Mouse (Mus musculus) heart, embryonic 16.5 days (tissue): ENCODE results near the gene Rapgef4. TPM values are rescaled to one million over a fixed set of nuclear protein-coding genes. Genes with fewer than 3 reads are reported as not detected.
A peak's percentile ranks its signal among the peaks of the same experiment; 100 is the strongest.

Source experiments
- ATAC-seq: fragments of 200-750 bp; cut with Nextera tagmentation; replicated peaks from 2 replicates; pipeline ENCODE4 v1.8.0; 2017; ENCODE audit warnings: moderate number of reproducible peaks; ENCODE audit not compliant: insufficient read depth, low FRiP score; ENCODE audit errors: extremely low read depth
- H3K27ac ChIP-seq: fragments of 300-500 bp; sonication (generic); 2 replicates; pipeline ENCODE4 v1.5.1; 2014; ENCODE audit warnings: mild to moderate bottlenecking, low read length, control low read depth, moderate library complexity
- H3K27me3 ChIP-seq: fragments of 300-500 bp; sonication (generic); 2 replicates; pipeline ENCODE4 v1.6.1; 2014; ENCODE audit warnings: low read length, mixed read lengths; ENCODE audit not compliant: control insufficient read depth, insufficient read depth
- H3K36me3 ChIP-seq: fragments of 300-500 bp; sonication (generic); 2 replicates; pipeline ENCODE4 v1.6.1; 2014; ENCODE audit not compliant: control insufficient read depth, insufficient read depth
- H3K4me1 ChIP-seq: fragments of 300-500 bp; sonication (generic); 2 replicates; pipeline ENCODE4 v1.6.1; 2014; ENCODE audit warnings: low read length, mixed read lengths; ENCODE audit not compliant: control insufficient read depth, insufficient read depth
- H3K4me2 ChIP-seq: fragments of 300-500 bp; sonication (generic); 2 replicates; pipeline ENCODE4 v1.6.1; 2014; ENCODE audit warnings: low read depth, mild to moderate bottlenecking, control low read depth, low read length
- H3K4me3 ChIP-seq: fragments of 300-500 bp; sonication (generic); 2 replicates; pipeline ENCODE4 v1.5.1; 2014; ENCODE audit warnings: mild to moderate bottlenecking, control low read depth, low read length
- H3K9ac ChIP-seq: fragments of 300-500 bp; sonication (generic); 2 replicates; pipeline ENCODE4 v1.6.1; 2014; ENCODE audit warnings: low read length, control low read depth
- H3K9me3 ChIP-seq: fragments of 300-500 bp; sonication (generic); replicated peaks from 2 replicates; pipeline ENCODE4 v1.6.1; 2016; ENCODE audit warnings: low read length; ENCODE audit not compliant: control insufficient read depth
- WGBS: fragments of 180-500 bp; shearing (Covaris S2); extraction: QIAGEN DNeasy Blood & Tissue Kit; methylation state at CpG from one replicate; pipeline ENCODE4 v1.1.7; 2014; 5-methylcytosine and 5-hydroxymethylcytosine counted together
- polyA plus RNA-seq: library from polyadenylated mRNA; unstranded; fragments of >200 nt; fragmentation: Nextera tagmentation; extraction: Ambion mirVana; gene quantifications from 2 replicates; pipeline ENCODE4 v1.2.1, GENCODE M21; 2015

Gene Rapgef4
- polyA plus RNA-seq, 1 experiment from 2014 or later: 4.1 TPM

GRCm38 (mm10) chr2:72029586-72030144, 48.6 kb downstream of the Rapgef4 start:
- 85% methylated on average over 5 of the region's 5 CpGs for WGBS

GRCm38 (mm10) chr2:72031717-72032116, 50.7 kb downstream of the Rapgef4 start:
- 71% methylated on average over 5 of the region's 5 CpGs for whole genome bisulfite sequencing
- Histone ChIP-seq H3K36me3 (no peaks in the 10 kb centered on the region), H3K4me3 (no peak overlapping the region), H3K27me3 (no peaks in the 10 kb centered on the region), H3K4me2 (no peak overlapping the region), H3K4me1 (no peaks in the 10 kb centered on the region), H3K9me3 (no peaks in the 10 kb centered on the region), H3K27ac (no peak overlapping the region), H3K9ac (no peak overlapping the region)
- no peak for ATAC-seq

More at GRCm38 (mm10) chr2:72029586-72030144, 48.6 kb downstream of the Rapgef4 start:
- ATAC-seq: no peak
- Histone ChIP-seq H3K4me1 (no peaks in the 10 kb centered on the region), H3K36me3 (no peaks in the 10 kb centered on the region), H3K9me3 (no peaks in the 10 kb centered on the region), H3K4me2 (no peak overlapping the region), H3K27ac (no peak overlapping the region), H3K27me3 (no peaks in the 10 kb centered on the region), H3K4me3 (no peak overlapping the region), H3K9ac (no peak overlapping the region)

- Histone ChIP-seq H3K4me3 (no peak overlapping the region), H3K4me1 (0 out of 2 replicates have a peak, but pooled peaks cover 2% of the 10 kb centered on the region), H3K9me3 (no peaks in the 10 kb centered on the region), H3K27me3 (no peaks in the 10 kb centered on the region), H3K4me2 (no peak overlapping the region), H3K36me3 (no peaks in the 10 kb centered on the region), H3K27ac (no peak overlapping the region), H3K9ac (no peak overlapping the region)
- 41% methylated on average over 8 of the region's 8 CpGs for WGBS
- ATAC-seq: 0 out of 2 replicates have a peak, but pooled peaks have one; percentile 49
Observed at GRCm38 (mm10) chr2:72035616-72036015, 54.6 kb downstream of the Rapgef4 start.

GRCm38 (mm10) chr2:72037357-72037756, 56.3 kb downstream of the Rapgef4 start:
- 89% methylated on average over 5 of the region's 5 CpGs for WGBS
- no peak overlapping the region for H3K27ac ChIP-seq
- H3K4me1 ChIP-seq: 0 out of 2 replicates have a peak, but pooled peaks cover 2% of the 10 kb centered on the region
- H3K9ac ChIP-seq: no peak overlapping the region
- H3K4me3 ChIP-seq: no peak overlapping the region
- no peak overlapping the region for H3K4me2 ChIP-seq
- ATAC-seq: no peak
- H3K27me3 ChIP-seq: no peaks in the 10 kb centered on the region
- H3K9me3 ChIP-seq: no peaks in the 10 kb centered on the region
- no peaks in the 10 kb centered on the region for H3K36me3 ChIP-seq

- no peak; the same call in 1 of the 2 replicates for ATAC-seq
- no peaks in the 10 kb centered on the region for H3K9me3 ChIP-seq
- WGBS: 25% methylated on average over 1 of the region's 1 CpGs
- H3K4me1 ChIP-seq: 0 out of 2 replicates have a peak, but pooled peaks cover 2% of the 10 kb centered on the region
- no peaks in the 10 kb centered on the region for H3K27me3 ChIP-seq
- no peak overlapping the region for H3K9ac ChIP-seq
- no peaks in the 10 kb centered on the region for H3K36me3 ChIP-seq
- no peak overlapping the region; the same call in 1 of the 2 replicates for H3K27ac ChIP-seq
- H3K4me3 ChIP-seq: no peak overlapping the region
- no peak overlapping the region for H3K4me2 ChIP-seq
Observed at GRCm38 (mm10) chr2:72038235-72038634, 57.2 kb downstream of the Rapgef4 start.

- WGBS: 58% methylated on average over 18 of the region's 18 CpGs
- no peaks in the 10 kb centered on the region for H3K36me3 ChIP-seq
- H3K9ac ChIP-seq: no peak overlapping the region
- H3K27ac ChIP-seq: peak overlapping the region; percentile 14
- no peaks in the 10 kb centered on the region for H3K9me3 ChIP-seq
- 0 out of 2 replicates have a peak, but pooled peaks cover 2% of the 10 kb centered on the region for H3K4me1 ChIP-seq
- H3K27me3 ChIP-seq: no peaks in the 10 kb centered on the region
- peak overlapping the region; percentile 31; the same call in 1 of the 2 replicates for H3K4me2 ChIP-seq
- peak; percentile 23; the same call in 1 of the 2 replicates for ATAC-seq
- no peak overlapping the region for H3K4me3 ChIP-seq
Observed at GRCm38 (mm10) chr2:72038651-72039251, 57.7 kb downstream of the Rapgef4 start.

- Histone ChIP-seq H3K27me3 (no peaks in the 10 kb centered on the region), H3K9me3 (no peaks in the 10 kb centered on the region), H3K9ac (no peak overlapping the region), H3K4me3 (no peak overlapping the region), H3K27ac (no peak overlapping the region), H3K4me2 (no peak overlapping the region), H3K4me1 (0 out of 2 replicates have a peak, but pooled peaks cover 2% of the 10 kb centered on the region), H3K36me3 (no peaks in the 10 kb centered on the region)
- no peak for ATAC-seq
- WGBS: 69% methylated on average over 8 of the region's 8 CpGs
Observed at GRCm38 (mm10) chr2:72039522-72040045, 58.5 kb downstream of the Rapgef4 start.

- Histone ChIP-seq H3K36me3 (no peaks in the 10 kb centered on the region), H3K9ac (no peak overlapping the region), H3K4me2 (no peak overlapping the region), H3K27ac (no peak overlapping the region), H3K9me3 (no peaks in the 10 kb centered on the region), H3K4me1 (0 out of 2 replicates have a peak, but pooled peaks cover 2% of the 10 kb centered on the region), H3K27me3 (no peaks in the 10 kb centered on the region), H3K4me3 (no peak overlapping the region)
- 76% methylated on average over 6 of the region's 6 CpGs for WGBS
- no peak for ATAC-seq
Observed at GRCm38 (mm10) chr2:72041087-72041486, 60.0 kb downstream of the Rapgef4 start.

GRCm38 (mm10) chr2:72042093-72042492, 61.1 kb downstream of the Rapgef4 start:
- no peaks in the 10 kb centered on the region for H3K36me3 ChIP-seq
- no peaks in the 10 kb centered on the region for H3K27me3 ChIP-seq
- no peaks in the 10 kb centered on the region for H3K9me3 ChIP-seq
- H3K27ac ChIP-seq: no peak overlapping the region
- ATAC-seq: no peak
- 0 out of 2 replicates have a peak, but pooled peaks cover 2% of the 10 kb centered on the region for H3K4me1 ChIP-seq
- H3K9ac ChIP-seq: no peak overlapping the region
- WGBS: 86% methylated on average over 10 of the region's 10 CpGs
- no peak overlapping the region for H3K4me2 ChIP-seq
- H3K4me3 ChIP-seq: no peak overlapping the region
